Mouse (Mus musculus): Measurements from ENCODE around the gene Tagap.

DNA sequence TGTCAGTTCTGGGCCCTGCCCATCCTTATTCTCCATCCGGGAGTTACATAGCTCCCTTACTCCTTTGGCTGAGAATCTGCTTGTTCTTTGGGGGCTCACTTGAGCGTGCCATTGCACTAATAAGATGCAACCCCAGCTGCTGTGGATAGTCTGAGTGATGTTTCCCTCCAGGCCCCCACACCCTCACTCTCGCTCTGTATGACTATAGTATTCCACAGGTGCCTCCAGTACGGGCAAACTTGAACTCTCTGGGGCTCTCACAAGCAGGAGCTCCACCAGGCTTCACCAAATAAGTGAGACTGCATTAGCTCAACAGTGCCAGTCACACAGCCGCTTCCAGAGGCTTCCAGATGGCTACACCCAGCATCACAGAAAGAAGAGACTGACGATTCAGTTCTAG lies 37.5 kb upstream of the Tagap start:
- TF ChIP-seq CTCF (IDR thresholded peaks at IDR 0.05; ENCODE audit: borderline replicate concordance, insufficient read depth, low read depth, low read length) (no peak), POLR2A (IDR thresholded peaks at IDR 0.05; ENCODE audit: borderline replicate concordance, insufficient read depth, low read length) (no peak)

All from cerebellum, adult 2 months (tissue).